Mouse (Mus musculus) midbrain, embryonic 10.5 days (tissue): ENCODE data around the gene Hipk2. TPM values are rescaled to one million over a fixed set of nuclear protein-coding genes. Genes with fewer than 3 reads are reported as not detected.

Experiments
- polyA plus RNA-seq: library from polyadenylated mRNA; unstranded; fragments of >200 nt; fragmentation: Nextera tagmentation; extraction: Ambion mirVana; gene quantifications from 2 replicates; pipeline ENCODE4 v1.2.1, GENCODE M21; 2016

The Hipk2 gene
- polyA plus RNA-seq, 1 experiment from 2014 or later, result 25.9 TPM

Other genes with a start within 250 kb of the Hipk2 start
- gene Klrg2, start 238.9 kb downstream of the Hipk2 start, polyA plus RNA-seq, result 0.14 TPM in 1 of 2 replicates, not detected in the other
- 1.1 and 1.3 TPM in 2 replicates for gene Clec2l, start 213.1 kb downstream of the Hipk2 start, polyA plus RNA-seq
- gene Tbxas1, start 761 bp downstream of the Hipk2 start, polyA plus RNA-seq, result 1.1 and 1.8 TPM in 2 replicates
- gene Parp12, start 242.2 kb upstream of the Hipk2 start, polyA plus RNA-seq, result 0.94 and 2.1 TPM in 2 replicates